Mouse (Mus musculus): ENCODE results near the gene Galk2. TPM values are rescaled to one million over a fixed set of nuclear protein-coding genes. Genes with fewer than 3 reads are reported as not detected.
A peak's percentile ranks its signal among the peaks of the same experiment; 100 is the strongest.

The Galk2 gene
- polyA plus RNA-seq, 1 experiment, result 5.8 TPM

DNA sequence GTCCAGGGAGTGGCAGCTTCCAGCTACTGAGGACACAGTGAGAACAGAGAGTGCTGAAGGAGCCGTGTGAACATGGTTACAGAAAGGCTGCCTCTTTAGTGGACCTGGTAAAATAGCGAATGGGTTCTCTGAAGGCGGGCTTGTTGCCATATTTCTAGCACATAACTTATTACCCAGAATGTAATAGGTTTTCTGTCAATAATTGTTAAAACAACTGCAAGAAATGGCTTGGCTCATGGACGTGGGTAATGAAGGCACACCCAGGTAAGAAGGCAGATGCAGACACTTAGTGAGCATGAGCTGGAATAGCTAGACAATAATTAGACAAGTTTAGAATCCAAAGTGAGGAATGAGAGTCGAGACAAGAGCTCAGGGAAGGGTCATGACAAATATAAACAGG lies 143.4 kb downstream of the Galk2 start:
- H3K27me3 ChIP-seq (replicated peaks), result no peaks in the 10 kb centered on the region
- peaks cover 50% of the 10 kb centered on the region for H3K4me1 ChIP-seq
- no peaks in the 10 kb centered on the region for H3K9me3 ChIP-seq
- H3K36me3 ChIP-seq (replicated peaks; ENCODE audit: low read length), result peaks cover 10% of the 10 kb centered on the region
- H3K4me3 ChIP-seq (replicated peaks), result no peak overlapping the region
- TF ChIP-seq FLI1 (IDR thresholded peaks at IDR 0.05; ENCODE audit: low read length) (no peak), GATA1 (IDR thresholded peaks at IDR 0.05; ENCODE audit: borderline replicate concordance, low read length) (no peak)

DNA sequence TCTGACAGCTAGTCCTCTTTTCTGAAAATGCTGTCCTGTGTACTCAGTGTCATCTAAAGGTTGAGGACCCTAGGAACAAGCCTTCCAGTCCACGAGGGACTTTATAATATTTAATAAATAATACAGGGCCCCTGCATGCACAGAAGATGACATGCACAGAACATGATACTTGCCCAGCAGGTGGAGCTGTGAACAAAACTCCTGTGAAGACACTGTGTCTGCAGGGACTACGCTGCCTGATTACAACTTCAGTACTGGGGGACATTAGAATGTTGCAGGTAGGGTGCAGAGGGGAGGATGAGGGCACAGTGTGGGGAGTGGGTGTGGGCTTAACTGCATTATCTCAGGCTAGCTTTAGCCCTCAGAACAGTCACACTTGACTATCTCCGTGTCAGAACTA lies 147.2 kb downstream of the Galk2 start:
- Histone ChIP-seq H3K9me3 (no peaks in the 10 kb centered on the region), H3K4me1 (peaks cover 51% of the 10 kb centered on the region), H3K36me3 (replicated peaks; ENCODE audit: low read length) (peaks cover 10% of the 10 kb centered on the region), H3K4me3 (replicated peaks) (peak overlapping the region; percentile 53), H3K27me3 (replicated peaks) (no peaks in the 10 kb centered on the region)
- TF ChIP-seq GATA1 (IDR thresholded peaks at IDR 0.05; ENCODE audit: borderline replicate concordance, low read length), result no peak
- TF ChIP-seq FLI1 (IDR thresholded peaks at IDR 0.05; ENCODE audit: low read length), result no peak

DNA sequence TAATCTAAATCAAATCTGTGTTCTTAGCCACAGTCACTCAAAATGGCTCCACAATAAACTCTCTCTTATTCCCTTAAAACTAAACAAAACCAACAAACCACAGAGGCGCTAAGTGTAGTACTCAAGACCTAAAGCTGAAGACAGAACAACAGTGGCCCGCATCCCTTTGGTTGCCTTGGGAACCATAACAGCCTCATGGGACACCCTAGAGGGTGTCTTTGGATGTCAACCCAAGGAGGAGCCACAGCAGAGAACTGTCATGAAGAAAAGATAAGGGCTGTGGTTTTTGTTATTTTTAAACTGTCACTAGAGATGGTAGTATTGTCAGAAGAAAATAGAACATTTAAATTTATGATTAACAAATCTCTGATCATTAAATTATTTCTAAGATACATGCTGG lies 147.8 kb downstream of the Galk2 start:
- Histone ChIP-seq H3K9me3 (no peaks in the 10 kb centered on the region), H3K36me3 (replicated peaks; ENCODE audit: low read length) (peaks cover 8% of the 10 kb centered on the region), H3K4me3 (replicated peaks) (no peak overlapping the region), H3K4me1 (peaks cover 45% of the 10 kb centered on the region), H3K27me3 (replicated peaks) (no peaks in the 10 kb centered on the region)
- TF ChIP-seq FLI1 (IDR thresholded peaks at IDR 0.05; ENCODE audit: low read length) (no peak), GATA1 (IDR thresholded peaks at IDR 0.05; ENCODE audit: borderline replicate concordance, low read length) (no peak)

DNA sequence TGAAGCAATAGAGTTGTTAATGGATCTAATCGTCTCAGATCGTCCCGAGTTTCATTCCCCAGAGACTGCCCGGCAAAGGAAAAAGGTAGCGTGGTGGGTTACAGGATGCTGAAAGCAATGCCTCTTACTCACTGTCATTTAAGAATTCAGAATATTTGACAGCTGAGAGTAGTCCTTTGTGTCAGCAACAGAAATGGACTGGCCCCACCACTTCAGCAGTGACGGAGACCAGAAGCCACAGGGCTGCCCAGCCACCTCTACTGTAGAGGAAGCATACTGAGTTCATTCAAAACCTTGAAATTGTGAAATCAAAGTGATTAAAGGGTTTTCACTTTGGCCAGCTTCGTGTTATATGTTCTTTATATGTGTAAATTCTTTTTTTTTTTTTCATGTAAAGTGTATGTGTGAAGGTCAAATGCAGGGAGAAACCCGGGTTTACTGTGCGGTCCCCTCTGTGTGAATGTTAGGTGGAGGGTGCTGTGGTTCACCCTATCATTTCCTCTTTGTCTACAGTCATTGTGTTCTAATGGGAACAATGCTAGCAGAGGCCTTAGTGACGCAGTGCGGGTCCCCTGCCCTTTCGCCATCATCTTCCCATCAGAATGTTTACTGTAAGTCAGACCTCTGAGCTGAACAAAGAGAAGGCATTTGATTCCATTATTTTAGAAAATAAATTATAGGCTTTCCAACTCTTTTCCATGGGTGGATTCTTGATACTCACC lies 156.2 kb downstream of the Galk2 start:
- H3K9me3 ChIP-seq, result no peaks in the 10 kb centered on the region
- TF ChIP-seq FLI1 (IDR thresholded peaks at IDR 0.05; ENCODE audit: low read length) (no peak), GATA1 (IDR thresholded peaks at IDR 0.05; ENCODE audit: borderline replicate concordance, low read length) (no peak)
- no peaks in the 10 kb centered on the region for H3K36me3 ChIP-seq (replicated peaks; ENCODE audit: low read length)
- H3K4me1 ChIP-seq, result peaks cover 17% of the 10 kb centered on the region
- H3K27me3 ChIP-seq (replicated peaks), result no peaks in the 10 kb centered on the region
- no peak overlapping the region for H3K4me3 ChIP-seq (replicated peaks)

- Histone ChIP-seq H3K9me3 (no peaks in the 10 kb centered on the region), H3K36me3 (replicated peaks; ENCODE audit: low read length) (no peaks in the 10 kb centered on the region), H3K4me1 (peaks cover 17% of the 10 kb centered on the region), H3K4me3 (replicated peaks) (no peak overlapping the region), H3K27me3 (replicated peaks) (no peaks in the 10 kb centered on the region)
- no peak for TF ChIP-seq FLI1 (IDR thresholded peaks at IDR 0.05; ENCODE audit: low read length)
- TF ChIP-seq GATA1 (IDR thresholded peaks at IDR 0.05; ENCODE audit: borderline replicate concordance, low read length), result no peak
Observed at GRCm38 (mm10) chr2:126015763-126016473, 157.0 kb downstream of the Galk2 start.

DNA sequence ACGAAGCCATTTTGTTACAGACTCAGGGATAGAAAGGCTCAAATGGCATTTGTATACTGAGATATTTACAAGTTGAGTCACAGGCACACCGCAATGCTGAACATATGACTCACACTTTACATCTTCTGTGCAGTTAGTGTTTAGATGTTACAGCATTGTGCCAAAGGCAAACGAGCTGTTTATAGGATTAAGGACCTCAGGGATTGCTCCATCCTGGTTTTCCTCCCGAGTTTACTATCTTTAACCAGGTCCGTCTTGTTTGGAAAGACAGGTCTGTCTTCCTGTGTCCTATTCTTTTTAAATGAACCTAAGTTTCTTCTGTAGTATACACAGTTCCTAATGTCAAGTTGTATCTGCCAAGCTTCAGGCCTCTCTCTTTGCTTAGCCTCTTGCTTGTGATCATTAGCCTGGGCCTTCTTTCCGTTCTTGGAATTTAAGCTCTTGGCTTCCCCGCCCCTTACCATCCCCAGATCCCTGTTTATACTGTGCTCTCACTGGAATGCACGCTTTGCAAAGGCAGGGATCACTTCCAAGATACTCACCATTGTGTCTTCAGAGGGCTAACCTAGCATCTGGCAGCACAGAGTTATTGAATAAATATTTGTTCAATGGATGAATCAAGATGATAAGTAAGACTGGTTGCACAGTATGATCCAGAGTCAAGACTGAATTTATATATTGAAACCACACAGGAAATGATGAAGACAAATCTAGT lies 172.4 kb downstream of the Galk2 start:
- Histone ChIP-seq H3K4me1 (peaks cover 43% of the 10 kb centered on the region), H3K4me3 (replicated peaks) (no peak overlapping the region), H3K36me3 (replicated peaks; ENCODE audit: low read length) (no peaks in the 10 kb centered on the region), H3K9me3 (no peaks in the 10 kb centered on the region), H3K27me3 (replicated peaks) (peaks cover 4% of the 10 kb centered on the region)
- TF ChIP-seq FLI1 (IDR thresholded peaks at IDR 0.05; ENCODE audit: low read length), result no peak
- TF ChIP-seq GATA1 (IDR thresholded peaks at IDR 0.05; ENCODE audit: borderline replicate concordance, low read length), result no peak

DNA sequence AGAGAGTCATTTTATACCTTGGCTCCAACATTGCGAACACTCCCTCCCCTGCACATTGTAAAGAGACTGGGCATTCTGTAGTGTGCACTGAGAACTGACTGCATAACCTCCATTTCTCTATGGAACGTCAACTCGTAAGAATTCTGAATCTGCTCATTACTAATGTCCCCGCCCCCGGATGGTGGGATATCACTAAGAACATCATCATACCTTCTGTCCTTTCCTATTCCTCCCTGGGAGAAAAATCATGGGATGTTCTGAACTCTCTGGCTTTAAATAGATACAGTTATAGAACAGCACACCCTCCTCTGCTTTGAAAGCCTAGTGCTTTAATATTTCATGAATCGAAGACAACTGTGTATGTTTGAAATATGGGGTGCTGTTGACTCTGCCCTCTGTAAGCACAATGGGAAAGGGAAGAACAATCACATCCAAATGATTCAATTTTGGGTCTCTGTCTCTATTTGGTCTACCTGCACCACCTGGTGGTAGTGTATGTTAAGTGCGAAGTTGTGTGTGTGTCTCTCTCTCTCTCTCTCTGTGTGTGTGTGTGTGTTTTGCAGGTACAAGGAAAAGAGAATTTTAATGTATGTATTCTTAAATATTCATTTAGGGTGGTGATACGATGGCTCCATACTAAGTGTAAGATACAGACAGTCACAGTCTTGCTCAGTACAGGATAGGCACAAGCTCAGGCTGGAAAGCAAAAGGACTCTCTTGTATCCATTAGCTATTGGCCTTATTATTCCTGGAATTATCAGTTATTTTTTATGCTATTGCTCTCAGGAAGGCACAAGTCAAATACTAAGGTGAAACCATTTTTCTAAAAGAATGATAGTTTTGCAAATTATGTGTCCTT lies 174.4 kb downstream of the Galk2 start:
- no peak overlapping the region for H3K4me3 ChIP-seq (replicated peaks)
- TF ChIP-seq FLI1 (IDR thresholded peaks at IDR 0.05; ENCODE audit: low read length) (no peak), GATA1 (IDR thresholded peaks at IDR 0.05; ENCODE audit: borderline replicate concordance, low read length) (no peak)
- peaks cover 43% of the 10 kb centered on the region for H3K4me1 ChIP-seq
- no peaks in the 10 kb centered on the region for H3K9me3 ChIP-seq
- no peaks in the 10 kb centered on the region for H3K36me3 ChIP-seq (replicated peaks; ENCODE audit: low read length)
- H3K27me3 ChIP-seq (replicated peaks), result peaks cover 4% of the 10 kb centered on the region

Other genes starting within 250 kb of the Galk2 start
- 0.47 and 0.58 TPM in 2 replicates for gene Cep152, start 234.0 kb upstream of the Galk2 start, polyA plus RNA-seq (2012; ENCODE audit: insufficient read depth, low replicate concordance)
- 4.4 and 37.5 TPM in 2 replicates for gene Eid1, start 186.0 kb upstream of the Galk2 start, polyA plus RNA-seq (2012; ENCODE audit: insufficient read depth, low replicate concordance)
- 0.17 TPM in 1 of 2 replicates, not detected in the other for gene Shc4, start 135.0 kb upstream of the Galk2 start, polyA plus RNA-seq (2012; ENCODE audit: insufficient read depth, low replicate concordance)
- gene Secisbp2l, start 76.2 kb upstream of the Galk2 start, polyA plus RNA-seq (2012; ENCODE audit: insufficient read depth, low replicate concordance), result 1.6 and 1.9 TPM in 2 replicates
- gene Cops2, start within 50 bp of the Galk2 start, polyA plus RNA-seq (2012; ENCODE audit: insufficient read depth, low replicate concordance), result 2.3 TPM in 1 of 2 replicates, not detected in the other
- gene Fgf7, start 175.5 kb downstream of the Galk2 start, polyA plus RNA-seq (2012; ENCODE audit: insufficient read depth, low replicate concordance), result not detected in 2 replicates